Mouse (Mus musculus) MEL (cell line): ENCODE measurements around the gene Ints5.

Experiments used
- CHD2 ChIP-seq: IDR thresholded peaks from 2 replicates; pipeline ENCODE4 v1.6.1; 2011; ENCODE audit warnings: low read length, improper control_type of control experiment
- CTCF ChIP-seq, 3 experiments: IDR thresholded peaks in 2 of 3; conservative IDR thresholded peaks in 1 of 3; 2 replicates each; pipeline ENCODE4 v1.5.1; 2011 to 2012; ENCODE audit warnings: low read length in 3 of 3, low read depth in 2 of 3, mild to moderate bottlenecking in 2 of 3, improper control_type of control experiment in 1 of 3, inconsistent platforms in 1 of 3, mixed read lengths in 1 of 3, moderate library complexity in 1 of 3; ENCODE audit not compliant: control insufficient read depth in 1 of 3, insufficient read depth in 1 of 3, poor library complexity in 1 of 3, severe bottlenecking in 1 of 3
- ETS1 ChIP-seq: IDR thresholded peaks from 2 replicates; pipeline ENCODE4 v1.6.1; 2012; ENCODE audit warnings: low read depth, mild to moderate bottlenecking, inconsistent platforms, low read length, improper control_type of control experiment, moderate library complexity
- NELFE ChIP-seq: IDR thresholded peaks from 2 replicates; pipeline ENCODE4 v1.6.1; 2011; ENCODE audit warnings: low read depth, low read length, improper control_type of control experiment
- NRF1 ChIP-seq: IDR thresholded peaks from 2 replicates; pipeline ENCODE4 v1.6.1; 2014; ENCODE audit warnings: low read depth, mild to moderate bottlenecking, inconsistent platforms, low read length, improper control_type of control experiment, moderate library complexity; ENCODE audit not compliant: poor library complexity, insufficient read depth, severe bottlenecking
- USF2 ChIP-seq, 2 experiments: IDR thresholded peaks; 2 replicates each; pipeline ENCODE4 v1.6.1; 2011 to 2012; ENCODE audit warnings: improper control_type of control experiment in 2 of 2, low read length in 2 of 2, borderline replicate concordance in 1 of 2, inconsistent platforms in 1 of 2, low read depth in 1 of 2, mild to moderate bottlenecking in 1 of 2; ENCODE audit not compliant: insufficient read depth in 1 of 2

GRCm38 (mm10) chr19:8903412-8903811 lies 10.6 kb downstream of the Ints5 start:
- no peak for TF ChIP-seq ETS1
- TF ChIP-seq CHD2 = no peak
- TF ChIP-seq NELFE = no peak
- no peak for TF ChIP-seq CTCF (IDR thresholded peaks at IDR 0.05 in 2 of 3, conservative IDR thresholded peaks at IDR 0.05 in 1 of 3; ENCODE audit: control insufficient read depth in 1 of 3, insufficient read depth in 1 of 3, low read depth in 2 of 3, low read length in 3 of 3, poor library complexity in 1 of 3, severe bottlenecking in 1 of 3)
- TF ChIP-seq USF2 (IDR thresholded peaks at IDR 0.05; ENCODE audit: borderline replicate concordance in 1 of 2, insufficient read depth in 1 of 2, low read depth in 1 of 2, low read length in 2 of 2) = no peak
- no peak for TF ChIP-seq NRF1
